Mouse (Mus musculus) cerebral cortex, adult 2 months (tissue): Measurements from ENCODE around the gene Abcb8.

Experiments used
- WGBS: fragments of 180-500 bp; shearing (Covaris S2); methylation state at CpG from one replicate; pipeline ENCODE4 v1.1.7; 2018; 5-methylcytosine and 5-hydroxymethylcytosine counted together

The Abcb8 gene

DNA sequence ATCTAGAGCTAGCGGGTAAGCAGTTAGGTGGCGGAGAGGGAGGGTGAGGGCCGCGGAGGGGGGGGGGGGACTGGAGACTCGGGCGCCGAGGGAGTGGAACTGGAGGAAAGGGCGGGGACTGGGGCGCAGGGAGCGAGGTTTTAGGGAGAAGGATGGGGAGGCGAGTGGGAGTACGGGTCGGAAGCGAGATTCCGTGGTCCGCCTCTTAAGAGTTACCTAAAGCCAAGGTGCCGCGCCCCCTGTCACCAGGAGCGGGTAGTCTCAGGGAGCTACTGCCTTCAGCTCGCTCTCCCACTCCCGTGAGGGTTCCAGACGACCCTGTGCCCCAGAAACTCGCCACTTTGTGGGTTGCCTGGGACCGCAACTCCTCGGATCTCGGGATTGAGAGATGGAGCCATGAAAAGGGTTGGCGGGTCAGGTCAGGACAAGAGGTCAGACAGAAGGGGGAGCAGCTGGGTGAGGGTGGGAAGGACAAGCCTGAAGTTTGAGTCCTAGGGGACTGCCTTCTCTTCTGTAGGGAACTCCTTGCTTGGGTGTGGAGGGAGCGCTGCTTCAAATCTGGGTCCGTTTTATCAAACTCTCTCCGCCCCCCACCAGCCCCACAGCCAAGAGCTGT, 32.1 kb downstream of the Abcb8 start:
- WGBS, result 2% methylated on average over 30 of the region's 30 CpGs

DNA sequence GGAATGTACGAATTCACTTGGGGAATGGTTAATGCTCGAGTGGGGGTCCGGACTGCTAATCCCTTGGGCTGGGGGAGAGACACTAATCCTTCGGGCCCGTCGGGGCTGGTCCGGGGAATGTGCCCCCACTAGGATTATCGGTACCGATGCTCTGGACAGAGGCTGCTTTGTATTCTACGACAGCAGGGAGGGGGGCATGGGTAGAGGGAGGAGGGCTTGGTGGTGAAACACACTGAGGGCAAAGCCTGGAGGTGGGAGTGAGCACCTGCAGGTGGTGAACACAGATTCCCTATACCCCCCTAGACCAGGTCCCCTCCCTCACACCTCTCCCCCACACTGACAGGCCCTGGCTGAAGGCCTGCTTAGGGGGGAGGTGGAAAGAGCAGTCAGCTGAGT, 32.6 kb downstream of the Abcb8 start:
- WGBS, result 9% methylated on average over 10 of the region's 10 CpGs

DNA sequence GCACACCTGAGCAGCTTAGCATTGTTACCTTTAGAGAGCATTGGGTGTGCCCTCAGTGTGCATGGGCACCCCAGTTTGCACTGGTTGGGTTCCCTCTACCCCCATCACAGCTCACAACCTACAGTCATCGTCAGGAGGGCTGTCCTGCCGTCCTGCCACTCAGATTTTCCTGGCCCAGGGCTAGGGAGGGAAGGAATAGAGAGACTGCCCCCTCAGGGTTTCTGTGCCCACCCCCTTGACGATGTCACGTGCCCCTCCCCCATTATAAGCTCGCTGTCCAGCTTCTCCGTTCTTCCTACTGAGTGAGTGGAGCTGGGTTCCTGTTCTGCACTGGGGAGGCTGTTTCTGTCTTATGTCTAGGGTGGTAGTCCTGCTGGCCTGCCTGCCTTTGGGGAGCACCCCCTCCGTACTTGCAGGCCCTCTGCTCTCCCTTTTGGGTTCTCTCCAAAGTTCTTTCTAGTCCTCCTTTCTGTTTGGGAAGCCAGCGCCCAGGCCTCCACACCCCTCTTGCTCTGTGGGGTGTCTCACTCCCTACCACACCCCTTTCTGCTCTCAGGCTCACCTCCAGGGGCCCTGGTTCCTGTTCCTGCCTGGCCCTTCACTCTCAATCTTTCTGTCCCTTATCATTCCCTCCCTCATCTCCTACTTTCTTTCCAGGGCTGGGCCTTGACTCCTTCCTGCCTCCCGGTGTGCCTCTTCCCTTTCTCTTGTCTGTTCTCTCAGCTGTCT, 33.3 kb downstream of the Abcb8 start:
- WGBS, result 36% methylated on average over 9 of the region's 9 CpGs

DNA sequence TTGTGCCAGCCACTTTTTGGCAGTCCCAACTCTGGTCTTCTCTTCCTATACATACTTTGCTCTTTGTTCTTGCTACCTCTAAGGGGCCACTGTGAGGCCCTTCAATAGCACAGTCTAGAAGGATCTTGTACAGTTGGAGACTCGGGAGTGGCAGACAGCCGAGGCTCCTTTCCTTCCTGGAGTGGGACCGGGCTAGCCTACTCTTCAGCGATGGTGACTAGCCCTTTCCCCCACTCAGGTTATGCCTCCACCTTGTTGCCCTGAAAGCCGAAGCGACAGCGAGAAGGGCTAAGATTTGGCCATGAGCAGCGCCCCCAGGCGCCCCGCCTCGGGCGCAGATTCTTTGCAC, 33.8 kb downstream of the Abcb8 start:
- WGBS, result 58% methylated on average over 12 of the region's 12 CpGs

DNA sequence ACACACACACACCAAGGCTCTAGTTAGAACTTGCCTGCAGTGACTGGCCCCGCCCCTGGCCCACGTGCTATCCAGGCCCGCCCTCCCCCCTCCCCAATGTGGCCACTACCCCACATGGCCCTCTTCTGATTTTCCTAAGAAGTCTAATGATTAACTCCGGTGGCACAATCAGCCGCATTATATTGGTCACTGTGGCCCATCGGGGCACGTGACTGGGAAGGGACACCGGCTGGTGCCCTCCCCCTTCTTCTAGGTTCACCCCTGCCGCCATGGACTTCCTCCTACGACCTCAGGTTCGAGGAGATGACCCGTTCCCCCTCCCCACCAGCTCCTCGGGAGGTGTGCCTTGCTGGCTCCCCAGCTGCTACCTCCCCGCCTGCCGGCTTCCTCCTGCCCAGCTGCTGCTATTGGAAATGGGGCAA, 34.5 kb downstream of the Abcb8 start:
- WGBS, result 31% methylated on average over 15 of the region's 15 CpGs

DNA sequence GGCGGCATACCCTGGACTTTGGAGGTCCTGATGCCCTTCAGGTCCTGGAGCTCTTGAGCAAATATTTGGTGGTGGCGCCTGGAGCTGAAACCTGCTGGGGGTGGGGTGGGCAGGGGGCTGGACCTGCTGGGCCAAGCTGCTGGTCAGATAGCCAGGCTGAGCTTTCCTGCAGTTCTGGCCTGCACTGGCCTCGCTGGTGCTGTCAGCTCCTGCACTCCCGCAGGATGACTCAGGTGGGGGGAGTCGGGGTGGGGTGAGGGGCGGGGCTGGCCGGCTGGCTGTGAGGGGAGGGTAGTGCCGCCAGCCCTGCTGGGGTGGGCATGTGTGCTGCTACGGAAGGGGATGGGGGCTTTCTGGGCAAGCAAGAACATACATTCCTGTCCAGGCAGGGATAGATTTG, 35.1 kb downstream of the Abcb8 start:
- 50% methylated on average over 9 of the region's 9 CpGs for WGBS

DNA sequence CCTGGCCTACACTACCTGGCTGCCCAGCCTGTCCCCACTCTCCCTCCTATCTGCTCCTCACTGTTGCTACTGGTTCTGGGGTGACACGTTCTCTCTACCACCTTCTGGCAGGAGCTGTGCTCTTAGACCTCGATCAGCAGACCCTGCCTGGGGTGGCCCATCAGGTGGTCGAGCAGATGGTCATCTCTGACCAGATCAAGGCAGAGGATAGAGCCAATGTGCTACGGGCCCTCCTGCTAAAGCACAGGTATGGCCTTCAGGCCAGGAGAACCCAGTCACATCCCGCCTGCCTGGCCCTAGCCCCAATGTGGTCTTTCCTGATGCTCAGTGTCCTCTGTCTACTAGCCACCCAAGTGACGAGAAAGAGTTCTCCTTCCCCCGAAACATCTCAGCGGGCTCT, 40.5 kb downstream of the Abcb8 start:
- WGBS, result 92% methylated on average over 8 of the region's 8 CpGs

DNA sequence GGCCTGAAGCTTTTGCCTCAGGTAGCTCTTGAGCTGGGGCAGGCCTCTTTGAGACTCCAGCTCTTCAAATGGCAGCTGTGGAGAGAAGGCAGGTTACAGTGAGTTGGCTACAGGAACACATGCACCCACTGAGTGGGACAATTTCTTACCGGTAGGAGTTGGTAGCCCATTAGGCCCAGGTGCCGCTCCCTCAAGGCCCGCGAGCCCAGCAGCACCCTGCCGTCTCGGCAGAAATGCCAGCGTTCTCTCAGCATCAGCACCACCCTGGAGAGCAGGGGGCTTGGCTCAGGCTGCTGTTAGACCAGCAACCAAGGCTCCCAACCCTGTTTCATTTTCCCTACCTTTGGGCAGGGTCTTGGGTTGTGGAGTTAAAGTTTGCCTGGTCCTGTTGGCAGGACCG, 47.7 kb downstream of the Abcb8 start:
- 93% methylated on average over 8 of the region's 8 CpGs for WGBS

DNA sequence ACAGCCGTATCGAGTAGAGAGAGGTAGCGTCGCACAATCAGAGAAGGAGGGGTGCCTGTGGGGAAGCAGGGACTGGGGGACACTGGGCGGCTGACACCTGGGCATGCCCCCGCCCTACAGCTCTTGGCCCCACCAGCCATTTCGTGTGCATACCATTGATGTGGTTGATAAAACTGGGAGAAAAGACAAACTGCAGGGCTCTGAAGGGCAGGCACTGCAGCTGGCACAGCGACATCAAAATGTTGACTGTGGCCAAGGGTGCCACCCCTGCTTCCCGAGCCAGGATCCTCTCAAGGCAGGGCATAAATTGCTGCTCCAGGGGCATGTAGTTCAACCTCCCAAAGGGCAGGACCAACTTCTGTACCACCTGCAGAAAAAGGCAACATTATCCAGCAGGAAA, 48.6 kb downstream of the Abcb8 start:
- WGBS, result 85% methylated on average over 9 of the region's 9 CpGs

DNA sequence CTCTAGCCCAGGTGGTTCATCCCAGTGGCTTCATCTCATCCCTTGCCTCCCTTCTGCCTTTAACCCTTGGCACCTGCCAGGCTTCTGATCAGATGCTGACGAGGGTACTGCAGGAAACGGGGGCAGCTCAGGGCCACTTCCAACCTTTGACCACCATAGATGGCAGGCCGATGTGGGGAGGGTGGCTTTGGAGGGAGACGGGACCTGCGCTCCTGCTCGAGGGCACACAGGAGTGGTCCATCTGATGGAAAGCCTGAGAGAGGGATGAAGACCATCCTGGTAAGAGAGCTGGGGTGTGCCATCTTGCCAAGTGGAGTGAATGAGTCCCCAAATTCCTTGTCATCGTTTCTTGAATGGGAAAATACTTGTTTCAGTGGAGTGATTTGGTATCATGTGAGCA, 49.7 kb downstream of the Abcb8 start:
- WGBS, result 91% methylated on average over 7 of the region's 7 CpGs

DNA sequence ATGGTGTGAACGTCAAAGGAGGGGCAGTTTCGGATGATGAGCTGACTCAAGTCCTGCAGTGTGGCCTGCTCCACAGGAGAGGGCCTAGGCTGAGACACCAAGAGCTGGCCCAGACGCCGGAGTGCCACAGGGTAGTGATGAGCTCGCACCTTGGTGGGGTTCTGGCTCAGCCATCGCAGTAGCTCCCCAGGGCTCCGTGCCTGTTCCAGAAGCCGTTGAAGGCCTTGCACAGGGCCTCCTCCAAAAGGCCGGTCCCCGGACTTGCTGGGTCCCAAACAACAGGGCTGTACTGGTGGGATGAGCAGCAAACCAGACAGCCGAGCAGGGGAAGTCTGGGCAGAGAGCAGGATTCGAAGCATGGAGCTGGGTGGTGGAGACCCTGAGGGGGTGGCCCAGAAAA, 50.5 kb downstream of the Abcb8 start:
- 81% methylated on average over 12 of the region's 12 CpGs for WGBS

DNA sequence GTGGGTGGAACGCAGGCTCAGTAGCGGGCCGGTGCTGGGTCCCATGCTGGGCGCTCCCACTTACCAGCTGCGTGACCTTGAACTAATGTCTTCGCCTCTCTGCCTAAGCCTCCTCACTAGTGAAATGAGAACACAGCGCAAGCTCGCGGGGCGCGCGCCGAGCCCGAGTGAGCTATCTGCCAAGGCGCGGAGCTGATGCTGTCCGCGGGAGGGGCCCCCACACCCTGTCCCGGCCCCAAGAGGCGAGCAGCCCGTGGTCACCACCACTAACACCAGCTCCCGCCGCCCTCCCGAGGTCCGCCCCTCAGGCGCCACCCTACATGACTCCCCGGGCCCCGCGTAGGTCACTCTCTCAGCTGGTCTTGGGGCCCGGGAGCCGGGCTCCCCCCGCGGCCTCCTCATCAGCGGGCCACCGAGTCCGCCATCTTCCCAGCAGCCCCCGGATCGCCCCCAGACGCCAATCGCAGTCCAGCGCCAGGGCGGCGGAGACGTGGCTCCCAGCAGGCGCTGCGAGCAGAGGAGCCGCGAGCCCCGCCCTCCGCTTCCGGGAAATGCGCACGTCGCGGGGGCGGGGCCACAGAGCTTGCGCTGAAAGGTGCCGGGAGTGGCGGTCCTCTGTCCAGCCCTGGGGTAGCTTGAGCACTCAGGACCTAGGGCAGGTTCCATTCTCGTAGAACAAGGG, 51.4 kb downstream of the Abcb8 start, which contains the start of gene Fastk:
Gene Fastk, minus strand, starts transcription at position 542 of the 682 bp plus-strand sequence.
- WGBS, result under 1% methylated on average over 60 of the region's 60 CpGs

DNA sequence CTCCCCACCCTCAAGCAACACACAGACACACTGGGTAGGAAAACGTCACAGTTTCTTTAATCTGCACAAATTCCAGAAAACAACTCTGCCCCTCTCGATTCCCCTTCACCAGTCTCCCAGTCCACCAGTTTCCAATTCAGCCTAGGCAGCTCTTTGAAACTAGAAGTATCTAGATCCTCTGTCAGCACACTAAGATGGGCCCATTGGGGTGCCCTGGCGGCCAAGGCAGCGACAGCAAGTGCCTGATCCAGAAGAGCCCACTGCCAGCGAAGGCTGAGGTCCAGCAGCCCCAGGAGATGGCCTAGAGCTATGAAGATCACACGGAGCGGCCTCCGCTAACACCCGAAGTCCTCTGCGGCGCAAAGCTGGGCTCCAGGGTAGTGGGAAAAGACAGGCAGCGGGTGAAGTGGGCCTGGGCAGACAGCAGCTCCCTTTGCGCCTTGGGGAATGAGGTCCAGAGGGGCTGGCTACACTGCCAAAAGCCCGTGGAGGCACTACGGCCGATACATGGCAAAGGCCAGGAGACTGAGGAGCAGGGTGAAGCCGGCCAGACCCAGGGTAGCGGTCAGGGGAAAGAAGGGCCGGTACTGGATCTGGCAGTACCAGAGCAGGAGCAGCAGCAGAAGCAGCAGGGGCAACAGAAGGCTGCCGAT, 52.1 kb downstream of the Abcb8 start:
- WGBS, result 50% methylated on average over 20 of the region's 20 CpGs

DNA sequence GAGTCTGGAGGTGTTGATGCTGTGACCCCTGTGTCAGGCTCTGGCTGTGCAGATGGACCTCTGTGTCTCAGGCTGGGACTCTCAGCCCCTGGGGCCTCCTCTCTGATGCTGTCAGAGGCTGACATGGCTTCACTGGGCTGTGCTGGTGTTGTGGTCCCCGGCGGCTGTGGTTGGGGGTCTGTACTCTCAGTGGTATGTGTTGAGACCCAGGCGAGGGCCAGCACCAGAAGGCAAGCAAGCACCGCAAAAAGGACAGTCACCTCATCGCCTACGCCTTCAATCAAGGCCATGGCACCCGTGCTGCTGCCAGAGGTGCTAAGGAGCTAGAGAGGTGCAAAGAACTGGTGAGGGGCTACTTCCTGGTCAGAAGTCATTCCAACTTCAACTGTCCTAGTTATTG, 53.2 kb downstream of the Abcb8 start:
- WGBS, result 94% methylated on average over 7 of the region's 7 CpGs

DNA sequence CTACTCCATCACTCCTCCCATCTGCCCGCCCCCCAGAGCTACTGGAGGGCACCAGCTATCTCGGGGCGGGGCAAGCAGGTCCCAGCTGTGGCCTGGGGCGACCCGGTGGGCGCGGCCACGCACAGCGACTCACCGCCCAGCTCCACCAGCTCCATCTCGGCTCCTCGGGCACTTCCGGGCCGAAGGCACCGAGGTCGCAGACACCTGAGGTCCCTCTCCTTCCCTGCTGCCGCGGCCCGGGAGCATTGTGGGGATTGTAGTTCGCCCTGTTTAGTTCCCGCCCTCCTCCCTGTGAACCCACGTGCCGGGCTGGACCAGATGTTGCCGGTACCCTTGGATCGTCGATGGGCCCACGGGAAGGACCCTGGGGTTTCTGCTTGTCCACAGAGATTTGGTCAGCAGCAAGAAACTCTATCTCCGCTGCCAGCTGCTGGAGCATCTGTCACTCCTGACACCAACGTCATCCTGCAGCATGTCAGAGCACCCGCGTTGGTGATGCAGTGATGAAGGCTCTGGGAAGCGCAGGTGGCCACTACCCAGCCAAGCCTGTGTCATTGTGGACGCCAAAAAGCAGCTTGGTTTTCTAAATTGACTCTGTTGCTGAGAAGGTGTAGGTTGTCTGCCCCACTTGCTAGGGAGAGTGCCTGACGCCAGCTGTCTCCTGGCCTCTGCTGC, 54.3 kb downstream of the Abcb8 start, which contains the start of gene Tmub1:
Gene Tmub1, minus strand, starts transcription at position 231 of the 675 bp plus-strand sequence.
- WGBS, result 1% methylated on average over 34 of the region's 34 CpGs

DNA sequence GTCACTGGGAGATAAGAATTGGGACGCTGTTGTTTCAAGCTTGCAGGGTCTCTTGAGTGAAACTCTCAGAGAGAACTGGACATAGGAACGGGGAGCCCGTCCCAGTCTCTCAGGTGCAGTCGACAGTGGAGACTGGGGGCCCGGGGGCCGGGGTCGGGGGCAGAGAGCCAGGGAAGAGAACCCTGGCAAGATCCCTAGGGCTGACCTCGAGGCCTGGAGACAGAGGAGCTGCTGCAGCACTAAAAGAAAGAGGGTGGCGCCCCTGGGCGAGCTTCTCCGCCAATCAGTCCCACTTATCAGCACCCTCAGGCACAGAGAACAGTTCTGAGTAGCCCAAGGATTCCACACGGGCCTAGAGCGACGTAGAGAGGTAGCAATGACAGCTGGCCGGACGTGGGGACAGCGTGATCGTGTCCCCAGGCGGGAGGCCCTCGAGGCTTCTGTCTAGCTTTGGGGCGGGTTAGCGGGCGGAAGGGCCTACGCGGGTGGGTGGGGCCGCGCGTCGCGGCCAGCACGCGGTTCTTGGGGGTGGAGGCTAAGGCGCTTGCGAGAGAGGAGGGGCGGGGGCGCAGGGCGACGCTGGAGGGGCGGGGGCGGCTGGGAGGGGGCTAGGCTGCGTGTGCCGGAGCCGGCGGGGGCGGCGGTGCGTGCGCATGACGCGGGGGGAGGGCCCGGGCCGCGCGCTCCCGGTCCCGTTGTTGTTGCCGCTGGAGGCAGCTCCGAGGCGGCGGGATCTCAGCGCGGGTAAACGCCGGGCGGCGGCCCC, 58.0 kb downstream of the Abcb8 start:
- WGBS, result 4% methylated on average over 55 of the region's 66 CpGs

DNA sequence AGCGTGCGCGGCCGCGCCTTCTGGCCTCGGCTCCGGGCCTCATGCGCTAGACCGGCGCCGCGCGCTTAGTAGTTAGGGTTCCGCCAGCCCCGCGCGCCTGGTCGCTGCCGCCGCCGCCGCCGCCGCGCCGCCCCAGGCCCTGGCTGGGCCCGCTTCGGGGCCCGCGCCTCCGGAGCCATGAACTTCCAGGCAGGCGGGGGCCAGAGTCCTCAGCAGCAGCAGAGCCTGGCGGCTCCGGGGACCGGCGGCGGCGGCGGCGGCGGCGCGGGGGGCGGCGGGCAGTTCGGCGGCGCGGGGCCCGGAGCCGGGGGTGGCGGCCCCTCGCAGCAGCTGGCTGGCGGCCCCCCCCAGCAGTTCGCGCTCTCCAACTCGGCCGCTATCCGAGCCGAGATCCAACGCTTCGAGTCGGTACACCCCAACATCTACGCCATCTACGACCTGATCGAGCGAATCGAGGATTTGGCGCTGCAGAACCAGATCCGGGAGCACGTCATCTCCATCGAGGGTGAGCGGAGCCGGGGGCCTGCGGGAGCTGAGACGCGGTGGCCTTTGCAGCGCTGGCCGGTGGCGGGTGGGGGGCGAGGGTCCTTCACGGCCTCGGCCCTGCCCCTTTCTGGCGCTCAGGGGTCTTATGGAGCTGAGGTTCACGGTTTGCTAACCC, 58.7 kb downstream of the Abcb8 start, which contains the start of gene Agap3:
Gene Agap3, plus strand, starts transcription at position 148 of the 661 bp plus-strand sequence.
- under 1% methylated on average over 76 of the region's 85 CpGs for WGBS

DNA sequence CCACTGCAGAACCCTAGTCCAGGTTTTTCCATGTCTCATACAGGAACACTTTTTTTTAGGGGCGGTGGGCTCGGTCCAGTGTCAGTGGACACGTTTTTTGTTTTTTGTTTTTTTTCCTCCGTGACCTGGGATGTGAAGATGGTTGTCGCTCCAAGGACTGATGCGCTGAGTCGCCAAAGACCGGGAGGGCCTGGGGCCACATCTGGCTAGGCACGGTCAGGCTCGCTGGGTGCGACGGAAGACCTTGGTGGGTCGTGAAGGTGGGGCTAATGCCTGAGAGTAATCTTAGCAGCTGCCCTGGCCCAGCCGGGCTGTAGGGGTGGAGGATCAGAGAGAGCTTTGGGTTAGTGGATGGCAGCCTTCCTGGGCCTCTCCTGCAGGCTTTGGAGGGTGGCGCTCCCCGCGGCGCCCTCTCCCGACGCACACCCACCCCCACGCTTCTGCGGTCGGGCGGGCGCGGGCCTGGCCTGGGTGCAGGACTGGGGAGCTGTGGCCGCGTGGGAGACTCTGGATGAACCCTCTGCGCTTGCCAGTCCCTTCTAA, 59.3 kb downstream of the Abcb8 start:
- WGBS, result under 1% methylated on average over 29 of the region's 29 CpGs

DNA sequence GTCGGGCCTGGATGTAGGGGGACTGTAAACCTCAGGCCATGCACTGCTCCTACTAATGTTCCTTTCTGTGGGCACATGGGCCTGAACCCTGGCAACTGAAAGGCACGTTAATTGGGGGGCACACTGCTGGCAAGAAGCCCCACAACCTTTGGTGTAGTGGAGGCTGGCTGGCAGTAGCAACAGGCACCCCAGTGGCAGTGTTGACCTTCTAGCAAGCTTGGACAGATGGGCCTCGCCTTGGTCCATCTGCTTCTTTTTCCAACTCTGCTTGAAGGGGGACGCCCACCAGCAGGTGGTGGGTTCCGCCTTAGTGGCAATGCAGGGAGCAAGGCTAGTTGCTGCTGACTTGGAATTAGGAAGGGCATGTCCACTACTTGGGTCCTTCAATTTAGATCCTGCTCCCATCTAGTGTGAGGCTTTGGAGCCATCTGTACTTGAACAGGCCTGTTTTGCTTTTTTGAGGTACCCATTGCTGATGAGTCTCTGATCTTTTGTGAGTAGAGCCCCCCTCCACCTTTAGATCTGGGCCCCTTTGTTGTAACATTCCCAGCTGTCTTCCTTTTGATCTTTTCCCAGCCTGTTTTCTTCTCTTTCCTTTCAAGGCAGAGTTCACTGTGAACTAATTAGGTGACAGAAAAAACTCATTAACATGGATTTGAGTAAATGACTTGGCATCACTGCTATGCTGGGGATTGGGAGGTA, 60.0 kb downstream of the Abcb8 start:
- WGBS, result 11% methylated on average over 5 of the region's 5 CpGs

DNA sequence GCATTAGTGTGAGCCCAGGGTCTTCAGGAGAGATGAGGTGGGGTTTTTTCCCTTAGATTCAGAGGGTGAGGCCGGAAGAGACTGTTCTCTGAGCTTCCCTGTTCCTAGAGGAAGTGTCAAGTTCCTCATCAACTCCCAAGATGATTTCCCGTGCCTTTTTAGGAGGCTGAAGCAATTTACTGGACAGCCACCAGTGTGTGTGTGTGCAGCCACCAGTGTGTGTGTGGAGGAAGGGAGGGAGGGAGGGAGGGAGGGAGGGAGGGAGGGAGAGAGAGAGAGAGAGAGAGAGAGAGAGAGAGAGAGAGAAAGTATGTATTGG, 60.5 kb downstream of the Abcb8 start:
- 10% methylated on average over 2 of the region's 2 CpGs for WGBS
